Mouse (Mus musculus): ENCODE data around the gene Fgd4. TPM values are rescaled to one million over a fixed set of nuclear protein-coding genes. Genes with fewer than 3 reads are reported as not detected.

Fgd4 gene
- polyA plus RNA-seq (2016; fragmentation: Nextera tagmentation; extraction: Ambion mirVana): 11.4 and 12.1 TPM in 2 replicates

DNA sequence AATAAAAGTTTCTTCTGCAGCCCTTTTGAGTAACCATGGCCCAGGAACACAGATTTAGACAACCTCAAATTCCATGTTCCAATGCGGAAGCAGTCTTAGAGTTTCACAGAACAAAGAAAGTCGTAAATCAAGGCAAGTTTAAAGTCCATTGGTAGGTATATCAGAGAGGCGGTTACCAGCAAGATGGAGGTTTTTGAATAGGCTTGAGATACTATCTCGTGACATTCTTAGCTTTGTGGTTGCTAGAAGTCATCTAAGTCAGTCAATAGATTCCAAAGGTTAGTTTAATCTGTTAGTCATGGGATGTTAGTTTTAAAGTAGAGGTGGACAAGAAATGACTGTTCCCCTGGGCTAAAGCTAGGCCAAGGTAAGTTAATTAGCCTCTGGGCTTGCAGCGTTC lies at the start of gene Fgd4:
Gene Fgd4 (minus strand): TSS at position 89 of the 400 bp plus-strand sequence.
- peak within 1 kb of the TSS; percentile 92 for H3K9ac ChIP-seq
- no peak for ATAC-seq (ENCODE audit: insufficient number of reproducible peaks, low FRiP score)
- H3K4me3 ChIP-seq: peak within 1 kb of the TSS; percentile 90
- H3K9me3 ChIP-seq (replicated peaks): no peaks in the 10 kb centered on the region
- H3K4me2 ChIP-seq: peak within 1 kb of the TSS; percentile 99
- H3K27me3 ChIP-seq (replicated peaks): no peaks in the 10 kb centered on the region
- no peak within 1 kb of the TSS; the same call in 1 of the 2 replicates for H3K27ac ChIP-seq (ENCODE audit: poor library complexity, severe bottlenecking)
- H3K36me3 ChIP-seq: no peaks in the 10 kb centered on the region
- 0 out of 2 replicates have a peak, but pooled peaks cover 2% of the 10 kb centered on the region for H3K4me1 ChIP-seq (replicated peaks)
- 50% methylated on average over 5 of the region's 5 CpGs for WGBS

DNA sequence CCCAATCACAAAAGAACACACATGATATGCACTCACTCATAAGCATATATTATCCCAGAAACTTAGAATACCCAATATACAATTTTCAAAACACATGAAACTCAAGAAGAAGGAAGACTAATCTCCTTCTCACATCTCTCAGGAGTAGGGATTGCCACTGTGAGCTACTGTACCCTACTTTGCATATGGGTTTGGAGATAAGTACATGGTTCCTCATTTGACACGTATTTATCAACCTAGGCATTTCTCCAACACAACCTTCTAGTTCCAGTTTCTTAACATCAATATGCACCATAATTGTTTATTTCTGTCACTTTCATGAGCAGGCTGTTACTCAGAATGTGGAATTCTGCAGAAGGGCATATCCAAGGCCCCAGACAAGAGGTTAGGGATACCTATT lies 44.8 kb upstream of the Fgd4 start:
- Histone ChIP-seq H3K4me1 (replicated peaks) (no peaks in the 10 kb centered on the region), H3K4me3 (no peak overlapping the region), H3K4me2 (no peak overlapping the region), H3K9me3 (replicated peaks) (no peaks in the 10 kb centered on the region), H3K36me3 (no peaks in the 10 kb centered on the region), H3K27ac (ENCODE audit: poor library complexity, severe bottlenecking) (no peak overlapping the region), H3K27me3 (replicated peaks) (no peaks in the 10 kb centered on the region), H3K9ac (no peak overlapping the region)
- no peak for ATAC-seq (ENCODE audit: insufficient number of reproducible peaks, low FRiP score)
- 53% methylated on average over 1 of the region's 1 CpGs for WGBS

DNA sequence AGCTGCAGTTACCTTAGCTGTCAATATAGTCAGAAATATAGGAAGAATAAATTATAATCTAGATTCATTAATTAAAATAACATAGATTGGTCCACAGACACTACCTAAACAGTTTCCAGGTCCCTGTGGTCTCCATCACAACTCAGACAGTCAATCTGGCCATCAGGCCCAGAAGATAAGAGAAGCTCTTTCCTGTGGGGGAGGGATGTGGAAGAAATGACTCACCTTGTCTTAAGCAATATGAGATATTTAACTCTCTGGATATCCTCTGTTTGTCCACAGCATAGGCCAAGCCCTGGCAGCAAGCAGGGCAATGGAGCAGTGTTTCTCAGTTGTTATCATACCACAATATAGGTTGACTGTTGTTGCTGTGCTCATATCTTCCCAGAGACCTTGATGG lies 33.4 kb upstream of the Fgd4 start:
- no peaks in the 10 kb centered on the region for H3K27me3 ChIP-seq (replicated peaks)
- no peaks in the 10 kb centered on the region for H3K4me1 ChIP-seq (replicated peaks)
- no peak overlapping the region for H3K9ac ChIP-seq
- no peak overlapping the region for H3K4me3 ChIP-seq
- no peak overlapping the region for H3K27ac ChIP-seq (ENCODE audit: poor library complexity, severe bottlenecking)
- H3K4me2 ChIP-seq: no peak overlapping the region
- peaks cover 22% of the 10 kb centered on the region for H3K9me3 ChIP-seq (replicated peaks)
- no peaks in the 10 kb centered on the region for H3K36me3 ChIP-seq
- no peak for ATAC-seq (ENCODE audit: insufficient number of reproducible peaks, low FRiP score)

DNA sequence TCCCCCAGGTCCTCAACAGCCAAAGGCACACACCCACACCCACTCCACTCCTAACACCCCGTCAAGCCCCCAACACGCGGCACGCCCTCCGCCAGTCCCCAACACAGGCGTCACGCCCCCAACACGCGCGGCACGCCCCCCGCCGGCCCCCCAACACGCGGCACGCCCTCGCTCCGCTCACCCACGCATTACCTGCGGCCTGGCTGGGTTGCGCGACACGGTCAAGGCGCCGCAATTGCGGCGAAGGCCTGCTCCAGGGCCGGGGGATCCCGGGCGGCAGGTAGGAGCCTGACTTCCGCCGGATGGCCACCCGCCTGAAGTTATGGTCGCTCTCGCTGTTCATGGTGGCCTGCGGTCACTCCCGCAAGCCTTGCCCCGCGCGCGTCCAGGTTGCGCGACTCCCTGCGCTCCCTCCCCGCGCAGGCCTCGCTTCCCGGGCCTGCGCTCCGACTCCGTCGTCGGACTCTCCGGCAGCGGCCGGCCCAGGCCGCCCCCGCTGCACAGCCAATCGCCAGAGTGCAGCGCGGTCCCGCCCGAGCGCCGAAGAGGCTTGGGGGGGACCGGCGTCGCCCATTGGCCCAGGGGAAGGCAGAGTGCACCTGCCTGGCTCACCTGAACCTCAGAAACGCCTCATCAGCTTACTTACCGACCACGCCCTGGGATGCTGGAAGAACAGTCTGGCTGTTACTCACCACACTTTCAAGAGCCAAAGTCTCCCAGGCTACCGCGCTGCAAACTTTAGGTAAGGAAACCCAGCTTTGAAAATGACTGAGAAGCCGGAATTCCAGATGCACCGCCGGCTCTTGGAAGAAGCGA lies 555 bp downstream of the Fgd4 start:
- WGBS: under 1% methylated on average over 77 of the region's 77 CpGs
- peak overlapping the region; percentile 99 for H3K4me2 ChIP-seq
- peak overlapping the region; percentile 90 for H3K4me3 ChIP-seq
- no peaks in the 10 kb centered on the region for H3K36me3 ChIP-seq
- no peak overlapping the region; the same call in 1 of the 2 replicates for H3K27ac ChIP-seq (ENCODE audit: poor library complexity, severe bottlenecking)
- H3K9ac ChIP-seq: peak overlapping the region; percentile 92
- H3K27me3 ChIP-seq (replicated peaks): no peaks in the 10 kb centered on the region
- peak; percentile 77 for ATAC-seq (ENCODE audit: insufficient number of reproducible peaks, low FRiP score)
- no peaks in the 10 kb centered on the region for H3K9me3 ChIP-seq (replicated peaks)
- 0 out of 2 replicates have a peak, but pooled peaks cover 2% of the 10 kb centered on the region for H3K4me1 ChIP-seq (replicated peaks)

DNA sequence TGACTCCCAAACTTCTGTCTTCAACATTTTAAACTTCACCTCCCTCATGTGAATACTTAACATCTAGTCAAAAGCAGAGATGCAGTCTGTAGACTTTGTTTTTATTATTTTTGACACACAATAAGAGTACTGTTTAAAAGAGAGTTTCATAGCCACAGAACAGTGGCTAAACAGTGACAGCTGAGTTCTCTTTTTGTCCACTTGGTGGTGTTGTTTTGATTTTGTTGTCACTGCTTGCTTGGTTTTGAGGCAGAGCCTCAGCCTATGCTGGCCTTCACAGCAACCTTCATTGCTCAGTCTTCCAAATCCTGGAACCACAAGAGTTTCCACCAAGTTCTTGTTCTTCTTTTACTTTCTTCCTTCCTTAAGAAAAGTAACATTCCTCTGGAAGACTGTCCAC lies 3.8 kb downstream of the Fgd4 start:
- no peaks in the 10 kb centered on the region for H3K9me3 ChIP-seq (replicated peaks)
- no peak overlapping the region for H3K9ac ChIP-seq
- no peaks in the 10 kb centered on the region for H3K27me3 ChIP-seq (replicated peaks)
- H3K4me1 ChIP-seq (replicated peaks): 0 out of 2 replicates have a peak, but pooled peaks cover 2% of the 10 kb centered on the region
- H3K4me2 ChIP-seq: no peak overlapping the region
- no peak for ATAC-seq (ENCODE audit: insufficient number of reproducible peaks, low FRiP score)
- H3K27ac ChIP-seq (ENCODE audit: poor library complexity, severe bottlenecking): no peak overlapping the region
- H3K36me3 ChIP-seq: no peaks in the 10 kb centered on the region
- H3K4me3 ChIP-seq: no peak overlapping the region

DNA sequence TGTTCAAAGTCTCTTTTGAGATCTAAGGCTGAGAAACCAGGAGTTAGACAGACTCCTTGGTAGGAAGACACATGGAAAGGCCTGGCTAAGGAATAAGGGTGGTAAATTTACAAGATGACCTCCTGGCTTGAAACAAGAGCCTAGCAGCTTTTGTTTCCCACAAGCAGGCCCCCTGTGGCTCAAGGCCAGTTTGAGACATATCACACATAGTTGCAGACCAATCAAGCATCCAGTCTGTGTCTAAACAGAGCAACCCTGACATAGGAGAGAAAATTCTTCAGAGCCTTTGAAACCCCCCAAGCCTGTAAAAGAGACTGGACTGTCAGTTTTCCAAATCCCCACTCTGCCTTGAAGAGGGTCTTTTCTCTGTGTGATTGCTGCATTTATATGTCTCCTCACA lies 7.7 kb downstream of the Fgd4 start:
- H3K9ac ChIP-seq: no peak overlapping the region
- no peaks in the 10 kb centered on the region for H3K27me3 ChIP-seq (replicated peaks)
- no peak overlapping the region for H3K4me3 ChIP-seq
- H3K4me2 ChIP-seq: no peak overlapping the region
- no peaks in the 10 kb centered on the region for H3K36me3 ChIP-seq
- no peaks in the 10 kb centered on the region for H3K9me3 ChIP-seq (replicated peaks)
- no peaks in the 10 kb centered on the region for H3K4me1 ChIP-seq (replicated peaks)
- no peak overlapping the region for H3K27ac ChIP-seq (ENCODE audit: poor library complexity, severe bottlenecking)
- no peak for ATAC-seq (ENCODE audit: insufficient number of reproducible peaks, low FRiP score)

DNA sequence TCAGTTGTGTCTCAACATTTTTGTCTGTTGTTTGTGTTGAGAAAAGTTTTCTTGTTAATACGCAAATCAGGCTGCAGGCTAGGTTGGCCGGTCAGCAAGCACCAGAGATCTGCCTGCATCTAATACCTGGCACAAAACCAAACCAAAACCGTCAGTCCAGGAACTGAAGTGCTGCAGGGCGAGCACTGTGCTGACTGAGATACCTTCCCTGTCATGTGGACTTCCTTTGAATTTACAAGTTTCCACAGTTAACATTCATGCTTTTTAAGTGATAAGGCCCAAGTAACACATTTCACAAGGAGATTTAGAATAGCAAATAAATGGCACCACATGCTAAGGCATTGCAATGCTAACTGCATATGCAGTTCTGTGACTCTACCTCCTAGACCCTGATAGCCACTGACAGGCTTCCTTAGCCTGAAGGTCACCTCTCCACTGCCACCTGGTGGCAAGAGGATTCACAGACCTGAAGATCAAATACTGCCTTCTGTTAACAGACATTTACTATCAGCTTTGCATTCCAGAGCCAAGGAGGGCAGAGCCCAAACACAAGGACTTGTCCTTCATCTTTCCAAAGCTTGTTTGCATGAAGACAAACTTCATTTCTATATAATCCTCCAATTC lies 15.8 kb downstream of the Fgd4 start:
- Histone ChIP-seq H3K4me1 (replicated peaks) (no peaks in the 10 kb centered on the region), H3K9ac (no peak overlapping the region), H3K9me3 (replicated peaks) (no peaks in the 10 kb centered on the region), H3K27me3 (replicated peaks) (no peaks in the 10 kb centered on the region), H3K4me3 (no peak overlapping the region), H3K27ac (ENCODE audit: poor library complexity, severe bottlenecking) (no peak overlapping the region), H3K4me2 (no peak overlapping the region), H3K36me3 (no peaks in the 10 kb centered on the region)
- 60% methylated on average over 4 of the region's 4 CpGs for whole genome bisulfite sequencing
- 0 out of 2 replicates have a peak, but pooled peaks have one; percentile 63 for ATAC-seq (ENCODE audit: insufficient number of reproducible peaks, low FRiP score)

DNA sequence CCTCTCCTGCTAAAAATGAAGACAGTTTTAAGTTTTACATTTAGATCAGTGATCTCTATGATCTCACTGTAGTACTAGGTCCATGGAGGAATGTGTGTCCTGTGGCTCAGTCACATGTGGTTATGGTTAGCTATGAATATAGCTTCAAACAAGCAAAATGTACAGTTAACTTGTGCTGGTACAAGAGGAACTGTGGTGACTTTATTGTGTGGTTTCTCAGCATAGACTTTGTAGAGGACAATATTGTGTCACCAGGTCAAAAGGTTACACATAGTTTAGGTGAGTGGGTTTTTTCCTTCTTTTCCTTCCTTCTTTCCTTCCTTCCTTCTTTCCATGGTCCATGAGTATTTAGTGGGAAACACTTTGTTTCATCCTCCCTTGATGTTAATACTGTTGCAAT lies 23.8 kb downstream of the Fgd4 start:
- ATAC-seq (ENCODE audit: insufficient number of reproducible peaks, low FRiP score): no peak
- no peaks in the 10 kb centered on the region for H3K36me3 ChIP-seq
- H3K27ac ChIP-seq (ENCODE audit: poor library complexity, severe bottlenecking): no peak overlapping the region
- H3K4me2 ChIP-seq: no peak overlapping the region
- H3K27me3 ChIP-seq (replicated peaks): no peaks in the 10 kb centered on the region
- H3K9ac ChIP-seq: no peak overlapping the region
- 0 out of 2 replicates have a peak, but pooled peaks cover 4% of the 10 kb centered on the region for H3K4me1 ChIP-seq (replicated peaks)
- H3K9me3 ChIP-seq (replicated peaks): no peaks in the 10 kb centered on the region
- H3K4me3 ChIP-seq: no peak overlapping the region

DNA sequence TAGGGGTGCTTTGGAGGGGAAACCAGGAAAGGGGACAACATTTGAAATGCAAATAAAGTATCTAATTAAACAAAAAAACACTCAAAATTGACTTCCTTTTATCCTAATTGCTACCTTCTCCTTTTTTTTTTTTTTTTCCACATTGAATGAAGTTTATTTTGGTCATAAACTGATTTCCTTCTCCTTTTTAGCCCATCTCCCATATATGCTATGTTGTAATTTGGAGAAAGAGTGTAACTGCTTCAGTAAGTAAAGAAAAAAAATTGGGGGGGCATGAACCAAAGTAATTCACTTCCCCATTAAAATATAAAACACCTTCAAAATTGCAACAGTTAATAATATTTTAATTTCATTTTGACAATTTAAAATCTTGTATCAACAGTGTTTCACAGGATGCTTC lies 25.8 kb downstream of the Fgd4 start:
- Histone ChIP-seq H3K9ac (no peak overlapping the region), H3K4me2 (no peak overlapping the region), H3K27ac (ENCODE audit: poor library complexity, severe bottlenecking) (no peak overlapping the region), H3K4me1 (replicated peaks) (0 out of 2 replicates have a peak, but pooled peaks cover 4% of the 10 kb centered on the region), H3K27me3 (replicated peaks) (no peaks in the 10 kb centered on the region), H3K4me3 (no peak overlapping the region), H3K9me3 (replicated peaks) (no peaks in the 10 kb centered on the region), H3K36me3 (no peaks in the 10 kb centered on the region)
- no peak for ATAC-seq (ENCODE audit: insufficient number of reproducible peaks, low FRiP score)

DNA sequence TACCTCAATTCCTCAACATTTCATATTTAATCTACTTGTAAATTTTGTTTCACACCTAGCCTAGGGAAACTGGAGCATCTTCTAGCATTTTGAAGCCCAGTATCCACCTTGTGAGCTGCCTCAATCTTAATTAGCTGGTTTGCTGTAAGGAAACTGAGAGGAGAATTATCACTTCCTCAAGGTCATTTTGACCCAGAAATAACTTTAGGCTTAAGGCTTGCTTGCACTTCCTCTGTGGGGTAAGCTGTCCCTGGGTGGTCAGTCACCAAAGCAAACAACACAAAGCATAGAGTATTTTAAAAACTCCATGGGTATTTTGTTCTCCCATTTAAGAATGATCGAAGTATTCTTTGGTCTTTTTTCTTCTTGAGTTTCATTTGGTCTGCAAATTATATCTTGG lies 27.2 kb downstream of the Fgd4 start:
- 85% methylated on average over 1 of the region's 1 CpGs for WGBS
- Histone ChIP-seq H3K36me3 (no peaks in the 10 kb centered on the region), H3K9me3 (replicated peaks) (no peaks in the 10 kb centered on the region), H3K4me2 (no peak overlapping the region), H3K9ac (no peak overlapping the region), H3K4me3 (no peak overlapping the region), H3K27me3 (replicated peaks) (no peaks in the 10 kb centered on the region), H3K4me1 (replicated peaks) (0 out of 2 replicates have a peak, but pooled peaks cover 4% of the 10 kb centered on the region), H3K27ac (ENCODE audit: poor library complexity, severe bottlenecking) (no peak overlapping the region)
- ATAC-seq (ENCODE audit: insufficient number of reproducible peaks, low FRiP score): no peak

DNA sequence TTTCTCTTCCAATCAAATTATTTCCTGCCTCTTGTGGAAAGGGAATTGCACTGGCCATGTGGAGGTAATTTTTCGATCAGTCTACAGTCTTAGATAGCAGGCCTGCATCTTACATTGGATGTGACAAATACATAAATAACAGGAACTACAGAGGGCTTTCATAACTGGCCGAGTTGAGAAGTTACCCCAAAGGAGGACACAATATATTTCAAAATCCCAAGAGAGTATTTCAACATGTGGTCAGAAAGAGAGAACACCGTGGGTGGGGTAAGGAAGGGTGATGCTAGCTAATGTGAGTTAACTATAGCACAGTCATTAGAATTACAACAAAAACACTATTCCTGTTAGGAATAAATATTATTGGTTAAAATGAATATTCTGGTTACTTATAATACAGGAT lies 29.0 kb downstream of the Fgd4 start:
- 0 out of 2 replicates have a peak, but pooled peaks cover 6% of the 10 kb centered on the region for H3K4me1 ChIP-seq (replicated peaks)
- no peaks in the 10 kb centered on the region for H3K27me3 ChIP-seq (replicated peaks)
- H3K9ac ChIP-seq: no peak overlapping the region
- 72% methylated on average over 3 of the region's 3 CpGs for WGBS
- H3K9me3 ChIP-seq (replicated peaks): no peaks in the 10 kb centered on the region
- H3K27ac ChIP-seq (ENCODE audit: poor library complexity, severe bottlenecking): no peak overlapping the region
- no peak overlapping the region for H3K4me2 ChIP-seq
- no peak overlapping the region for H3K4me3 ChIP-seq
- no peak for ATAC-seq (ENCODE audit: insufficient number of reproducible peaks, low FRiP score)
- H3K36me3 ChIP-seq: no peaks in the 10 kb centered on the region
